Mouse (Mus musculus) CD4-positive naive resting alpha-beta T cell, adult 76 days (primary cell): ENCODE measurements around the gene Man1a2. TPM values are rescaled to one million over a fixed set of nuclear protein-coding genes. Genes with fewer than 3 reads are reported as not detected.

Source experiments
- total RNA-seq: library from RNA; stranded (reverse); gene quantifications from one replicate; pipeline ENCODE4 v1.2.4, GENCODE M21; 2023

Gene Man1a2
- 128 TPM for total RNA-seq

GRCm38 (mm10) chr3:100685087-100685762 lies at the start of gene Man1a2:
Man1a2 (minus strand) TSS chr3:100685503.

Other genes starting within 250 kb of the Man1a2 start
- 74.2 TPM for gene Tent5c, start 196.2 kb downstream of the Man1a2 start, total RNA-seq
- not detected for gene Vtcn1, start 140.0 kb upstream of the Man1a2 start, total RNA-seq
- 1.0 TPM for gene Trim45, start 236.7 kb upstream of the Man1a2 start, total RNA-seq